Mouse (Mus musculus): ENCODE measurements around the gene Clpx. TPM values are rescaled to one million over a fixed set of nuclear protein-coding genes. Genes with fewer than 3 reads are reported as not detected.

Clpx gene
- 62.3 and 66.2 TPM in 2 replicates for polyA plus RNA-seq (2015; fragmentation: Nextera tagmentation; extraction: Ambion mirVana)

- H3K9me3 ChIP-seq = no peaks in the 10 kb centered on the region
- H3K4me1 ChIP-seq = peaks cover 19% of the 10 kb centered on the region
- H3K4me2 ChIP-seq (replicated peaks) = peak within 1 kb of the TSS; percentile 87
- under 1% methylated on average over 68 of the region's 71 CpGs for WGBS
- H3K4me3 ChIP-seq = peak within 1 kb of the TSS; percentile 95
- H3K9ac ChIP-seq = peak within 1 kb of the TSS; percentile 93
- H3K27me3 ChIP-seq = no peaks in the 10 kb centered on the region
- peaks cover 12% of the 10 kb centered on the region for H3K36me3 ChIP-seq
- ATAC-seq (ENCODE audit: low FRiP score, low read depth) = peak; percentile 93
- peak within 1 kb of the TSS; percentile 79 for H3K27ac ChIP-seq
Measured at GRCm38 (mm10) chr9:65293973-65294715, at the start of gene Clpx. Gene Clpx, plus strand, starts transcription at chr9:65294260.

DNA sequence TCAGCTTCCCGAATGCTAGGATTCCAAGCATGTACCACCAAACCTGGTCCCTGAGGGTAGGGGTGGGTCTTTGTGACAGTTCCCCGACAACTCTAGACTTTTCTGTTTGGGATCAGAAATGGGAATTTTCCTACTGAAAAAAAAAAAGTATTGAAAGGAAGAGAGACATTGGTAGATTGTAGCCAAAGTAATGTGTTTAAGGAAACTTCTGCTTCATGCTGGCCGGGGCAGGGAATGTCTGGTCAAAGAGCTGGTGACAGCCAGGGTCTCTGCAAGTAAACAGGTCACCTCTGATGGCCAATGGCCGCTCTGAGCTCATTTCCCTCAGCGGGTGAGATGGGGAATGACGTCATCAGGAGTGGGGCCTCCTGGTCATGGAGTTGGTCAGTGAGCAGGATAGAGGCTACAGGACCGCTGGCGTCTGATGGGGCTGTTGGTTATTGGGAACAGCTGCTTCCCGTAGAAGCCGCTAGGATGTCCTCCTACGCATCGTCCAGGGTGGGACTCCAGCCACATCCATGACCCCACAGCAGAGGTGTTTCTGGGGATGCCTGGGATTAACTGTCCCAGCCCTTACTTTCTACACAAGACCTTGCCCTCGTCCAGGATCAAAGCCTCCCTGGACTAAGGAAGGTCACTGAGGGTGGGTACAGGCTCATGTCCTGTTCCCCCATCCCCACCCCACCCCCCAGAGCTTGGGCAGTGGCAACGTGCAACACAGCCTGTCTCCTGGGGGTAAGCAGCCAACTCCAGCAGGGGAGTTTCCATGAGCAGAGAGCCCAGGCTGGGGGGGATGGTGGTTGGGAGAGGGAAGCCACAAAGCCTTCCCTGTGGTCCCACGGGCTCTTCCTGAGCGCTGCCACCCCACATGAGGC lies 46.3 kb upstream of the Clpx start:
- Histone ChIP-seq H3K27ac (no peak overlapping the region), H3K4me1 (peaks cover 16% of the 10 kb centered on the region; the same call in 1 of the 2 replicates), H3K4me3 (no peak overlapping the region), H3K27me3 (no peaks in the 10 kb centered on the region), H3K9ac (no peak overlapping the region), H3K9me3 (no peaks in the 10 kb centered on the region), H3K4me2 (replicated peaks) (no peak overlapping the region), H3K36me3 (no peaks in the 10 kb centered on the region)
- no peak for ATAC-seq (ENCODE audit: low FRiP score, low read depth)
- WGBS = 62% methylated on average over 16 of the region's 16 CpGs

DNA sequence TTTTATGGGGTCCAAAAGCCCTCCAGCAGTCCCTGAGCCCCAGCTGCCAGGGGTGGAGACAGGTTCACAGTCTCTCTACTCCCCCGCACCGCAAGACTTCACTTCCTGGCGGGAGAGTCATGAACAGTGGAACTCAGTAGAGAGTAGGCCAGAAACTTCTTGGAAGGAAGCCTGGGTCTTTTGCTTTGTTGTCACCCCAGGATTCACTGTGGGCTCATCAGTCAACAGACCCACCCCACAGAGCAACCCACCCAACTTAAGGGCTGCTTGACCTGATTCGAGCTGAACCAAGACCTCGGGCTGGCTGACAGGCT lies 45.7 kb upstream of the Clpx start:
- Histone ChIP-seq H3K4me3 (no peak overlapping the region), H3K27ac (no peak overlapping the region), H3K9me3 (no peaks in the 10 kb centered on the region), H3K4me1 (peaks cover 10% of the 10 kb centered on the region; the same call in 1 of the 2 replicates), H3K27me3 (no peaks in the 10 kb centered on the region), H3K36me3 (no peaks in the 10 kb centered on the region), H3K9ac (no peak overlapping the region), H3K4me2 (replicated peaks) (no peak overlapping the region)
- no peak for ATAC-seq (ENCODE audit: low FRiP score, low read depth)
- 81% methylated on average over 5 of the region's 5 CpGs for whole genome bisulfite sequencing

DNA sequence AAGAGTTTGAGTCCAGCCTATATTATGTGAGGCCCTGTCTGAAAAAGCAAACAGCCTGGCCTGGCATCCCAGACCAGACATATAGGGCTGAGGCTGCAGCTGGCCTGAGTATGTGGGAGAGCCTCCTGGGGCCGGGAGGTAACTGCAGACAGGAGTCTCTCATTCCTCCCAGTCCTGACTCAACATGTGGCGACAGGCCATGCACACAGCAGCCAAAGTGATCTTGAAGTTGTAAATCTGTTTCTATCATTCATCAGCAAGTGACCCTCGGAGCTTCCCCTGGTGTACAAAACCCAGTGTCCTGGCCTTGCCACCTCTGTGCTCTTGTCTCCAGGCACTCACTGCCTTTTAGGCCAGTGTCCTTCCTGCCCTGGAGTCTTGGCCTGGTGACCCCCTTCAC lies 42.0 kb upstream of the Clpx start:
- Histone ChIP-seq H3K36me3 (no peaks in the 10 kb centered on the region), H3K4me2 (replicated peaks) (no peak overlapping the region), H3K27ac (no peak overlapping the region), H3K9me3 (no peaks in the 10 kb centered on the region), H3K4me1 (no peaks in the 10 kb centered on the region), H3K27me3 (no peaks in the 10 kb centered on the region), H3K4me3 (no peak overlapping the region), H3K9ac (no peak overlapping the region)
- 61% methylated on average over 3 of the region's 3 CpGs for WGBS
- no peak for ATAC-seq (ENCODE audit: low FRiP score, low read depth)

- H3K4me3 ChIP-seq = no peak overlapping the region
- H3K4me2 ChIP-seq (replicated peaks) = no peak overlapping the region
- H3K9me3 ChIP-seq = no peaks in the 10 kb centered on the region
- no peak overlapping the region for H3K27ac ChIP-seq
- no peak overlapping the region for H3K9ac ChIP-seq
- H3K4me1 ChIP-seq = no peaks in the 10 kb centered on the region
- no peaks in the 10 kb centered on the region for H3K27me3 ChIP-seq
- 57% methylated on average over 11 of the region's 11 CpGs for WGBS
- ATAC-seq (ENCODE audit: low FRiP score, low read depth) = no peak
- H3K36me3 ChIP-seq = no peaks in the 10 kb centered on the region
Measured at GRCm38 (mm10) chr9:65255906-65256600, 38.0 kb upstream of the Clpx start.

- ATAC-seq (ENCODE audit: low FRiP score, low read depth) = no peak
- Histone ChIP-seq H3K4me3 (no peak overlapping the region), H3K27me3 (no peaks in the 10 kb centered on the region), H3K9me3 (no peaks in the 10 kb centered on the region), H3K4me1 (no peaks in the 10 kb centered on the region), H3K27ac (no peak overlapping the region), H3K9ac (no peak overlapping the region), H3K4me2 (replicated peaks) (no peak overlapping the region), H3K36me3 (no peaks in the 10 kb centered on the region)
- 64% methylated on average over 9 of the region's 9 CpGs for WGBS
Measured at GRCm38 (mm10) chr9:65257218-65257910, 36.7 kb upstream of the Clpx start.

DNA sequence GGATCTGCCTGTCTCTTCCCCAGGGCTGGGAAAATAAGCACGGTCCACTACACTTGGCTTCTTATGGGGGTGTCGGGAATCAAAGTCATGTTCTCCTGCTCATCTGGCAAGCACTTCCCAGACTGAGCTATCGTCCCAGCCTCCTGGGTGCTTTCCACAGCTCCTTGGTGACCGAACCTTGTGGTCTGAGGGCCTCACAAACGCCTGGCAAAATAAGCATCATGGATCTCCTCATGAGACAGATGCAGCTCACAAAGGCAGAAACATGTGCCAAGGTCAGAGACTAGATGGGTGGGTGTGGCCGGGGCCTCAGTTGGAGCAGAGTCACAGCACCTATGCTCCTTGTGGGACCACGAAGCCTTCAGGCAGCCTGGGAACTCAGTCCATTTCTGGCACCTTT lies 34.7 kb upstream of the Clpx start:
- H3K4me2 ChIP-seq (replicated peaks) = no peak overlapping the region
- no peaks in the 10 kb centered on the region for H3K27me3 ChIP-seq
- H3K27ac ChIP-seq = no peak overlapping the region
- no peaks in the 10 kb centered on the region for H3K4me1 ChIP-seq
- no peak overlapping the region for H3K4me3 ChIP-seq
- 70% methylated on average over 7 of the region's 7 CpGs for WGBS
- ATAC-seq (ENCODE audit: low FRiP score, low read depth) = no peak
- no peaks in the 10 kb centered on the region for H3K9me3 ChIP-seq
- no peaks in the 10 kb centered on the region for H3K36me3 ChIP-seq
- H3K9ac ChIP-seq = no peak overlapping the region

DNA sequence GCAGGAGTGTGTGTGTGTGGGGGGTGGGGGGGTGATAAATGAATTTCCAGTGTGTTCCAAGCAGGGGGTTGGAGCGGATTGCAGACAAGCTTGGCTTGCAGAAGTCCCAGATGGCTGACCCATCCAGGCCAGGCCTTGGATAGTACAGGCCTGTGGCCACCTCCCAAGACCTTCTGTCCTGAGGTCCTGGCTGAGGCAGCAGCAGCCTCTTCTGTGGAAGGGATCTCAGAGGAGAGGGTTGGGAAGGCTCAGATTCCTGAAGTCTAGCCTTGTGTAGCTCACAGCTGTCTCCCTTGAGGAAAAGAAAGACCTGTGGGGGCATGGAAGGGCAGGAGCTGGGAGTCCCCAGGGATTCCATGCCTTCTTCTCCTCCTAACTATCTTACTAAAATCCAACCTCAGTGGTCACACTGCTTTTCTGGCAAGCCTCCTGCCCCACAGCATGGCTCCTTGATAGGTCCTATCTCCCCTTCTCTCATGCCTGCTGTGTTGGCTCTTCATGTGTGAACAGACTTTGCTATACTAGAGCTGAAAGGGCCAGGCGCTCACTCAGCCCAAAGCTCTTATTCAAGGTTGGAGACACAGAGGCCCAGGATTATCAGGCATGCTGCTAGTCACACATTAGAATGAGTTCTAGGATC lies 32.3 kb upstream of the Clpx start:
- no peaks in the 10 kb centered on the region for H3K36me3 ChIP-seq
- no peak overlapping the region for H3K4me3 ChIP-seq
- no peak for ATAC-seq (ENCODE audit: low FRiP score, low read depth)
- H3K9me3 ChIP-seq = no peaks in the 10 kb centered on the region
- no peak overlapping the region for H3K4me2 ChIP-seq (replicated peaks)
- WGBS = 80% methylated on average over 2 of the region's 2 CpGs
- no peak overlapping the region for H3K27ac ChIP-seq
- peaks cover 15% of the 10 kb centered on the region for H3K4me1 ChIP-seq
- H3K9ac ChIP-seq = no peak overlapping the region
- H3K27me3 ChIP-seq = no peaks in the 10 kb centered on the region

DNA sequence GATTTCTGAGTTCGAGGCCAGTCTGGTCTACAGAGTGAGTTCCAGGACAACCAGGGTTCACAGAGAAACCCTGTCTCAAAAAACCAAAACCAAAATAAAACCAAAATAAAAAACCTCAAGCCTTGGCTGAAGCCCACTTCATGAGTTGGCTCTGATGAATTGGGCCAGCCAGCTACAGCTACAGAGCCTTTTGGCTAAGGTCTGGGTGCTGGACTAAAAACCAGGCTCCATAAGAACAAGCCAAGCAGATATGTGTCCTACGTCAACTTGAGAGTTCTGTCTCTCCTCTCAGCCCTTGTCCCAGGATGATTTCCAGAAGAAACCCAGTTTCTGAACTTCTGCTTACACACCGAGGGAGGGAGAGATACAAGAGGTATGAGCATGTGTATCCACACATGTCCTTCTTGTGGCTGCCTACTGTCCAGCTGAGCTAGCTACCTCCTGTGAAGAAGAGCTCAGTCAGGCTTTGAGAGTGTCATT lies 31.4 kb upstream of the Clpx start:
- no peak overlapping the region for H3K4me2 ChIP-seq (replicated peaks)
- H3K4me1 ChIP-seq = peaks cover 19% of the 10 kb centered on the region
- WGBS = 88% methylated on average over 3 of the region's 3 CpGs
- H3K27ac ChIP-seq = no peak overlapping the region
- no peak for ATAC-seq (ENCODE audit: low FRiP score, low read depth)
- H3K4me3 ChIP-seq = no peak overlapping the region
- H3K36me3 ChIP-seq = no peaks in the 10 kb centered on the region
- no peak overlapping the region for H3K9ac ChIP-seq
- H3K9me3 ChIP-seq = no peaks in the 10 kb centered on the region
- H3K27me3 ChIP-seq = no peaks in the 10 kb centered on the region

DNA sequence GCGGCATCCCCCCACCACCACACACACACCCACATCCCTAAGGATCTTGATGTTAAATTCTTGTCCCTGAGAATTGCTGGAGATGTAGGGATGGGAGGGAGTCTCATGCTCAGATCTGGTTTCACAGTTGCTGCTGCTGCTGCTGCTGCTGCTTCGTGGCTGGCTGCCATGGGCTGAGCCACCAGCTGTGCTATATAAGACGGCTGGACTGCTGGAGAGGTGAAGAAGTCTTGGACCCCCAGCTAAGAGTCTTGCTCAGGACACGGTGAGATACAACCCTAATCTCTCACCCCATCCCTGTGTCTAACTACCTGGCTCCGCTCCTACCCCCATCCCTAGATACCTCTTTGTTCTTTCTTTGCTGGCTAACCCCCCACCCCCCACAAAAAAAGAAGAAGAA lies 29.1 kb upstream of the Clpx start, which contains the start of gene Cilp:
Gene Cilp, plus strand, starts transcription at position 222 of the 400 bp plus-strand sequence.
- WGBS = 44% methylated on average over 5 of the region's 5 CpGs
- H3K4me2 ChIP-seq (replicated peaks) = no peak within 1 kb of the TSS
- peak; percentile 54 for ATAC-seq (ENCODE audit: low FRiP score, low read depth)
- H3K4me1 ChIP-seq = peaks cover 26% of the 10 kb centered on the region
- no peak within 1 kb of the TSS for H3K4me3 ChIP-seq
- H3K27me3 ChIP-seq = no peaks in the 10 kb centered on the region
- H3K9ac ChIP-seq = no peak within 1 kb of the TSS
- no peak within 1 kb of the TSS for H3K27ac ChIP-seq
- no peaks in the 10 kb centered on the region for H3K9me3 ChIP-seq
- H3K36me3 ChIP-seq = no peaks in the 10 kb centered on the region
